Mouse (Mus musculus) G1E (cell line): ENCODE data around the gene Ttc3. TPM values are rescaled to one million over a fixed set of nuclear protein-coding genes. Genes with fewer than 3 reads are reported as not detected.

Source experiments
- ATAC-seq: 2 replicates; pipeline ENCODE4 v1.8.0; 2016; ENCODE audit warnings: mild to moderate bottlenecking; ENCODE audit not compliant: insufficient number of reproducible peaks, poor library complexity, low FRiP score, severe bottlenecking; ENCODE audit errors: extremely low read depth
- DNase-seq: peaks from one replicate; pipeline ENCODE4 v3.0.0; 2012; ENCODE audit warnings: low spot score
- H3K27me3 ChIP-seq: 2 replicates; pipeline ENCODE4 v1.6.1; 2012; ENCODE audit warnings: mild to moderate bottlenecking, low read length, inconsistent platforms; ENCODE audit not compliant: insufficient read depth
- H3K36me3 ChIP-seq: replicated peaks from 2 replicates; pipeline ENCODE3; 2012; ENCODE audit warnings: mild to moderate bottlenecking, inconsistent platforms
- H3K4me1 ChIP-seq: 2 replicates; pipeline ENCODE4 v1.6.1; 2012; ENCODE audit warnings: low read depth, low read length, inconsistent platforms, mixed read lengths; ENCODE audit not compliant: insufficient read depth
- H3K4me3 ChIP-seq: 2 replicates; pipeline ENCODE4 v1.5.1; 2012; ENCODE audit warnings: low read depth, mild to moderate bottlenecking, inconsistent platforms, low read length, moderate library complexity, mixed read lengths
- H3K9me3 ChIP-seq: replicated peaks from 2 replicates; pipeline ENCODE4 v1.6.1; 2012; ENCODE audit warnings: inconsistent platforms
- CTCF ChIP-seq: IDR thresholded peaks from 2 replicates; pipeline ENCODE4 v1.5.1; 2012; ENCODE audit warnings: low read depth, low read length, inconsistent platforms, mixed read lengths
- GATA1 ChIP-seq: IDR thresholded peaks from 2 replicates; pipeline ENCODE4 v1.6.1; 2012; ENCODE audit warnings: borderline replicate concordance, low read length, inconsistent platforms, mixed read lengths
- GATA2 ChIP-seq: IDR thresholded peaks from 2 replicates; pipeline ENCODE4 v1.6.1; 2012; ENCODE audit warnings: low read depth, low read length, inconsistent platforms, borderline replicate concordance
- POLR2AphosphoS5 ChIP-seq: IDR thresholded peaks from 2 replicates; pipeline ENCODE4 v1.6.1; 2012; ENCODE audit warnings: low read depth, low read length, inconsistent platforms; ENCODE audit not compliant: insufficient replicate concordance
- TAL1 ChIP-seq: conservative IDR thresholded peaks from 2 replicates; pipeline ENCODE4 v1.6.1; 2012; ENCODE audit warnings: low read depth, low read length, inconsistent platforms, mixed read lengths
- polyA plus RNA-seq: library from polyadenylated mRNA; stranded (reverse); fragments of >175 nt; gene quantifications from 2 replicates; pipeline ENCODE4 v1.2.3, GENCODE M21; 2012
- total RNA-seq, 2 experiments: library from RNA; stranded (forward) in 1 of 2; stranded (reverse) in 1 of 2; fragments of 200-1000 nt in 1 of 2; fragments of >200 nt in 1 of 2; fragmentation: Nextera tagmentation in 1 of 2; gene quantifications; 2 replicates each; pipeline ENCODE4 v1.2.3; 2014 to 2017

The Ttc3 gene
- total and polyA plus RNA-seq, 3 experiments = 5.0 to 138 (median 135) TPM

DNA sequence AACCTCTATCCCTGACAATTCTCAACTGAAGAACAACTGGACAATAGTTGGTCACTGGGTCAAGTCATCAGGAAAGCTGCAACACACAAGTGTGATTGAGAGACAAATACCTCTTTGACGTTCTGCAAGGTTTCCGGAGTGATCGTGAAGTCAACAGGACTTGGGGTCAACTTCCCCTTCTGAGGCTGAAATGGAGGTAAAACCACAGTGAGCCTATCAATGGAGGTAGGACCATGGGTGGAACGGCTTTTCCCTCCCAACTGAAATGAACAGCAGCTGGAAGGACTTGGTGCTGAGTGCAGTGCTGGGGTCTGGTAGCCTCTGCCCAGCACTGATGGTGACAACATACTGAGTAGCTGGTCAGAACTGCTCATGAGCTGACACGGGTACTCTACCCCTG is 133.8 kb downstream of the Ttc3 start:
- 0 out of 2 replicates have a peak, but pooled peaks cover 3% of the 10 kb centered on the region for H3K4me1 ChIP-seq
- DNase-seq (no peak), ATAC-seq (no peak)
- no peaks in the 10 kb centered on the region for H3K9me3 ChIP-seq
- no peak overlapping the region for H3K4me3 ChIP-seq
- H3K27me3 ChIP-seq = no peaks in the 10 kb centered on the region
- peaks cover 90% of the 10 kb centered on the region for H3K36me3 ChIP-seq
- TF ChIP-seq GATA2 = no peak
- TF ChIP-seq TAL1 = no peak
- no peak for TF ChIP-seq GATA1
- TF ChIP-seq CTCF = no peak
- TF ChIP-seq POLR2AphosphoS5 = no peak

DNA sequence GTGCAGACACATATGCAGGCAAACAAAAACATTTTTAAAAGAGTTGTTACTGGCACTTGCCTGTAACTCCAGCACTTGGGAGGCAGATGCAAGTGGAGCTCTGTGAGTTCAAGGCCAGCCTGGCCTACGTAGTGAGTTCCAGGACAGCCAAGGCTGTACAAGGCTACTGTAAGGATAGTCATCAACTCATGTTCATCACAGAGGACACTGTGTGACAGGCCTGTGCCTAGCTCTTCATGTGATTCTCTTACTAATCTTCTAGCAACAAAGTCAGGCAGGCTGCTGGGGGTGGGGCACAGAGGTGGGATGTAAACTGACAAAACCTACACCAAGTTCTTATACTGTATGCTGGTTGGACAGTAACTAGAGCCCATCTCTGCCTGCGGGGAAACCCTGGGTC is 136.7 kb downstream of the Ttc3 start:
- ATAC-seq (no peak), DNase-seq (no peak)
- Histone ChIP-seq H3K4me1 (0 out of 2 replicates have a peak, but pooled peaks cover 3% of the 10 kb centered on the region), H3K4me3 (no peak overlapping the region), H3K27me3 (no peaks in the 10 kb centered on the region), H3K9me3 (no peaks in the 10 kb centered on the region), H3K36me3 (peaks cover 88% of the 10 kb centered on the region)
- TF ChIP-seq GATA1 = no peak
- no peak for TF ChIP-seq TAL1
- no peak for TF ChIP-seq POLR2AphosphoS5
- TF ChIP-seq CTCF = no peak
- TF ChIP-seq GATA2 = no peak

DNA sequence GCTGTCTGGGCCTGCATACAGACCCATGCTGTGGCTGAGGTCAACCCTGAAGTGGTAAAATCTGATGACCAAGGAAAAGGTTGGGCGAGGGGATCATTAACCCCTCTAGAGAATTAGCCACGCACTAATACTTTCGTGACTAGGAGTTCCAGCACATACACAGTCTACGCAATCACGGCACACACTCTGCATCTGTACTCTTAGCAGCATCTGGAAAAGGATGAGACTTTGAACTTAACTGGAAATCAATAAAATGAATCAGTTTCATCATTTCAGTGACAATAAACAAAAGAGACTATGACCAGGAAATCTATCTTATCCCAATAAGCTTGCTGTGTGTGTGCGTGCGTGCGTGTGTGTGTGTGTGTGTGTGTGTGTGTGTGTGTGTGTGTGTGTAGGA is 138.4 kb downstream of the Ttc3 start:
- peaks cover 86% of the 10 kb centered on the region for H3K36me3 ChIP-seq
- DNase-seq (no peak), ATAC-seq (no peak)
- no peak overlapping the region for H3K4me3 ChIP-seq
- TF ChIP-seq CTCF (no peak), GATA2 (no peak), TAL1 (no peak), POLR2AphosphoS5 (no peak), GATA1 (no peak)
- 0 out of 2 replicates have a peak, but pooled peaks cover 3% of the 10 kb centered on the region for H3K4me1 ChIP-seq
- peaks cover 8% of the 10 kb centered on the region for H3K9me3 ChIP-seq
- no peaks in the 10 kb centered on the region for H3K27me3 ChIP-seq

DNA sequence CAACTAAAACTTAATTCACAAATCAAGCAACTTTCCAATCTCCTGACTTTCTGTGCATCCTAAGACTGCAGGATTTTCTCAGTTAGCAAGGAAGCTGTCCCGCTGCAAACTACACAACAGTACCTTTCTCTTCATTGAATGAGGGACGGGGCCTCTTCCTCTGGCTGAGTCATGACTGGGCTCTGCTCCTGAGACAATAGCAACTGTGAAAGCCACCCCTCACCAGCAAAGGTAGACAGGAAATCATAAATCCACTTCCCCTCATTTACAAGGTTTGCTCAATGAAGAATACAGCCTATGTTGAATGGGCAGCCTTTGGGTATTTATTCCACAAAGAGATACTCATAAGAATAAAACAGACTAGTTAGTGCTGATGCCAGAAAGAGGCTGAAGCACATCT is 139.6 kb downstream of the Ttc3 start:
- DNase-seq (no peak), ATAC-seq (no peak)
- Histone ChIP-seq H3K4me3 (no peak overlapping the region), H3K27me3 (no peaks in the 10 kb centered on the region), H3K4me1 (no peaks in the 10 kb centered on the region), H3K36me3 (peaks cover 81% of the 10 kb centered on the region), H3K9me3 (peaks cover 8% of the 10 kb centered on the region)
- no peak for TF ChIP-seq POLR2AphosphoS5
- TF ChIP-seq TAL1 = no peak
- no peak for TF ChIP-seq GATA2
- TF ChIP-seq GATA1 = no peak
- TF ChIP-seq CTCF = no peak

DNA sequence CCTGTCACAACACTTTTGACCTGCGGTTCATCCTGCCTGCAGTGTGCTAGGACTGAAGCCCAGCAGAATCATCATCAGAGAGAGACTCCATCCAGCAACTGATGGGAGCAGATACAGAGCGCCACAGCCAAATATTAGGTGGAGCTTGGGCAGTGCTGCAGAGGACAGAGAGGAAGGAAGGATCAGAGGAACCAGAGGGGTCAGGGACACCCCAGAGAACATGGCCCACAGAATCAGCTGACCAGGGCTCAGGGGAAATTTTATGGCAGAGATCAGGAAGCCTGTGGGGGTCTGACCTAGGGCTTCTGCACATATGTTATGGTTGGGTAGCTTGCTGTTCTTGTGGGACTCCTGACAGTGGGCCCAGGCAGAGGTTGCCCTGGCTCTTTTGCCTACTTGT is 147.2 kb downstream of the Ttc3 start:
- no peak for TF ChIP-seq TAL1
- no peak for TF ChIP-seq GATA1
- TF ChIP-seq CTCF = no peak
- TF ChIP-seq POLR2AphosphoS5 = no peak
- ATAC-seq (no peak), DNase-seq (no peak)
- H3K9me3 ChIP-seq = peaks cover 8% of the 10 kb centered on the region
- peaks cover 2% of the 10 kb centered on the region; the same call in 1 of the 2 replicates for H3K4me1 ChIP-seq
- no peaks in the 10 kb centered on the region for H3K27me3 ChIP-seq
- H3K36me3 ChIP-seq = peaks cover 79% of the 10 kb centered on the region
- no peak overlapping the region for H3K4me3 ChIP-seq

Other genes starting within 250 kb of the Ttc3 start
- gene Hlcs, start 57.0 kb upstream of the Ttc3 start, total RNA-seq (2014; fragmentation: Nextera tagmentation) = 13.7 and 15.5 TPM in 2 replicates
- gene Hlcs, start 57.0 kb upstream of the Ttc3 start, total RNA-seq (2017) = 2.1 and 3.7 TPM in 2 replicates
- gene Hlcs, start 57.0 kb upstream of the Ttc3 start, polyA plus RNA-seq = 2.9 and 3.1 TPM in 2 replicates
- gene Ripply3, start 42.2 kb upstream of the Ttc3 start, total RNA-seq (2014; fragmentation: Nextera tagmentation) = not detected in 2 replicates
- gene Ripply3, start 42.2 kb upstream of the Ttc3 start, total RNA-seq (2017) = 0.05 TPM in 1 of 2 replicates, not detected in the other
- gene Ripply3, start 42.2 kb upstream of the Ttc3 start, polyA plus RNA-seq = not detected in 2 replicates
- 30.6 and 42.3 TPM in 2 replicates for gene Pigp, start 1.2 kb downstream of the Ttc3 start, total RNA-seq (2014; fragmentation: Nextera tagmentation)
- 40.5 and 46.6 TPM in 2 replicates for gene Pigp, start 1.2 kb downstream of the Ttc3 start, total RNA-seq (2017)
- gene Pigp, start 1.2 kb downstream of the Ttc3 start, polyA plus RNA-seq = 14.1 and 15.4 TPM in 2 replicates
- 27.5 and 37.2 TPM in 2 replicates for gene Vps26c, start 156.2 kb downstream of the Ttc3 start, total RNA-seq (2014; fragmentation: Nextera tagmentation)
- gene Vps26c, start 156.2 kb downstream of the Ttc3 start, total RNA-seq (2017) = 80.7 and 102 TPM in 2 replicates
- 3.2 and 3.4 TPM in 2 replicates for gene Vps26c, start 156.2 kb downstream of the Ttc3 start, polyA plus RNA-seq
- 97.8 and 106 TPM in 2 replicates for gene Dyrk1a, start 199.4 kb downstream of the Ttc3 start, total RNA-seq (2014; fragmentation: Nextera tagmentation)
- 55.8 and 67.3 TPM in 2 replicates for gene Dyrk1a, start 199.4 kb downstream of the Ttc3 start, total RNA-seq (2017)
- gene Dyrk1a, start 199.4 kb downstream of the Ttc3 start, polyA plus RNA-seq = 14.5 and 15.9 TPM in 2 replicates